Mouse (Mus musculus) liver, postnatal 0 days (tissue): ENCODE measurements around the gene Pex11a. TPM values are rescaled to one million over a fixed set of nuclear protein-coding genes. Genes with fewer than 3 reads are reported as not detected.

Experiments
- ATAC-seq: fragments of 200-750 bp; cut with Nextera tagmentation; 2 replicates; pipeline ENCODE4 v1.8.0; 2017; ENCODE audit warnings: mild to moderate bottlenecking, moderate library complexity
- DNase-seq: peaks from one replicate; pipeline ENCODE4 v3.0.0-alpha.2; 2016
- H3K27ac ChIP-seq: fragments of 300-500 bp; sonication (generic); 2 replicates; pipeline ENCODE4 v1.5.1; 2014; ENCODE audit warnings: antibody characterized with exemption, moderate library complexity, mild to moderate bottlenecking, low read depth
- H3K27me3 ChIP-seq: fragments of 300-500 bp; sonication (generic); 2 replicates; pipeline ENCODE4 v1.6.1; 2014; ENCODE audit warnings: low read length, control low read depth, mixed read lengths; ENCODE audit not compliant: insufficient read depth
- H3K36me3 ChIP-seq: fragments of 300-500 bp; sonication (generic); replicated peaks from 2 replicates; pipeline ENCODE4 v1.6.1; 2014; ENCODE audit warnings: mild to moderate bottlenecking, control low read depth, low read length, moderate library complexity, mixed read lengths; ENCODE audit not compliant: insufficient read depth
- H3K4me1 ChIP-seq: fragments of 300-500 bp; sonication (generic); 2 replicates; pipeline ENCODE4 v1.6.1; 2014; ENCODE audit warnings: antibody characterized with exemption, mild to moderate bottlenecking, control low read depth; ENCODE audit not compliant: insufficient read depth
- H3K4me2 ChIP-seq: fragments of 300-500 bp; sonication (generic); 2 replicates; pipeline ENCODE4 v1.6.1; 2014; ENCODE audit warnings: low read depth, mild to moderate bottlenecking, low read length, moderate library complexity, mixed read lengths
- H3K4me3 ChIP-seq: fragments of 300-500 bp; sonication (generic); 2 replicates; pipeline ENCODE4 v1.5.1; 2014; ENCODE audit warnings: low read depth, low read length
- H3K9ac ChIP-seq: fragments of 300-500 bp; sonication (generic); replicated peaks from 2 replicates; pipeline ENCODE4 v1.6.1; 2014; ENCODE audit warnings: mild to moderate bottlenecking, moderate library complexity
- H3K9me3 ChIP-seq: fragments of 300-500 bp; sonication (generic); 2 replicates; pipeline ENCODE4 v1.6.1; 2016; ENCODE audit warnings: mild to moderate bottlenecking, control low read depth, low read length, mixed read lengths
- CTCF ChIP-seq: sonication (generic); IDR thresholded peaks from 2 replicates; pipeline ENCODE4 v1.5.1; 2016; ENCODE audit warnings: antibody characterized with exemption, low read depth
- EP300 ChIP-seq: IDR thresholded peaks from 2 replicates; pipeline ENCODE4 v1.6.1; 2016; ENCODE audit warnings: antibody characterized with exemption, low read depth, mild to moderate bottlenecking
- WGBS: fragments of 180-500 bp; shearing (Covaris S2); extraction: QIAGEN DNeasy Blood & Tissue Kit; methylation state at CpG from one replicate; pipeline ENCODE4 v1.1.7; 2014; ENCODE audit not compliant: insufficient replicate concordance; 5-methylcytosine and 5-hydroxymethylcytosine counted together
- polyA plus RNA-seq: library from polyadenylated mRNA; unstranded; fragments of >200 nt; fragmentation: Nextera tagmentation; extraction: Ambion mirVana; gene quantifications from 2 replicates; pipeline ENCODE4 v1.2.1, GENCODE M21; 2015

The Pex11a gene
- polyA plus RNA-seq, 1 experiment from 2014 or later = 16.1 TPM

DNA sequence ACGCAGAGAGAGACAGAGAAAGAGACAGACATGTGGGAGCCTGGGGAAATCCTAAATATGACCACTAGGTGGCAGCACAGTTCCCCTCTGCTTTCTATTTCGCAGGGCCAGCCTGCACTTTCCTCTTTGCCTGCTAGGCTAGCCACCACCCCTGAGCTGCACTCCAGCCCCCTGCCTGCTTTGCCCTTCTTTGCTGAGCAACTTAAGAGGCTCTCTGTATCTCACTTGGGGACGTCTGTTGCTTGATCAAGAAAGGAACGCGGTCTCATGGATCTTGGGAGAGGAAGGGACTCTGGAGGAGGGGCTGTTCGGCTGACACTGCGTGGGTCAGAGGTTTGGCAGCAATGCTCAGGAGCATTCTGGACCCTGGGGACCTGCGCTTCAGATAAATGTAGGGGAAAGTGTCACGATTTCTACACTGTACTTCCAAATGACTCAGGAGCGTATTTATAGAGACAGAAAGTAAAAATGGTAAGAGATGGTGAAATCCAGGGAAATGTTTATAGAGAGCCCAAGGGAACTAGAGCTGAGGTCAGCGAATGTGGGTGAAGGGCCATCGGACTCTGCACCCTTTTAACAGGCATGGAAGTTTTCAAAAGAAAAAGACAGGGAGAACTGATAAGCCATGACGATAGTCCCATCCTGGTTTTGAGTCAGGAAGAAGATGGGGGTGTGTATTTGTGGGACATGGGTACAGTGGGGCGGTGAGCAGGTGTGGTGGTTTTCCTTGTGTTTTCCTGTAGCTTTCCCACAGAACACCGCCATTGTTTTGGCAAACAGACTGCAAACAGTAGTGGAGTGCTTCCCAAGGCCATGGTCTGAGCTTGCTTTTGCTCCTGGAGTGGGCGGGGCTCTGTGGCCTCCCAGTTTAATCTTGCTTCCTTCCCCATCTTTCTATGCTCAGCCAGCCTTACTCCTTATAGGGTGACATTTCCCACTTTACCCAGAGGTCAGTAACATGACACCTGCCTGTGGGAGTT is 38.0 kb upstream of the Pex11a start:
- peak overlapping the region; percentile 61 for H3K9ac ChIP-seq

DNA sequence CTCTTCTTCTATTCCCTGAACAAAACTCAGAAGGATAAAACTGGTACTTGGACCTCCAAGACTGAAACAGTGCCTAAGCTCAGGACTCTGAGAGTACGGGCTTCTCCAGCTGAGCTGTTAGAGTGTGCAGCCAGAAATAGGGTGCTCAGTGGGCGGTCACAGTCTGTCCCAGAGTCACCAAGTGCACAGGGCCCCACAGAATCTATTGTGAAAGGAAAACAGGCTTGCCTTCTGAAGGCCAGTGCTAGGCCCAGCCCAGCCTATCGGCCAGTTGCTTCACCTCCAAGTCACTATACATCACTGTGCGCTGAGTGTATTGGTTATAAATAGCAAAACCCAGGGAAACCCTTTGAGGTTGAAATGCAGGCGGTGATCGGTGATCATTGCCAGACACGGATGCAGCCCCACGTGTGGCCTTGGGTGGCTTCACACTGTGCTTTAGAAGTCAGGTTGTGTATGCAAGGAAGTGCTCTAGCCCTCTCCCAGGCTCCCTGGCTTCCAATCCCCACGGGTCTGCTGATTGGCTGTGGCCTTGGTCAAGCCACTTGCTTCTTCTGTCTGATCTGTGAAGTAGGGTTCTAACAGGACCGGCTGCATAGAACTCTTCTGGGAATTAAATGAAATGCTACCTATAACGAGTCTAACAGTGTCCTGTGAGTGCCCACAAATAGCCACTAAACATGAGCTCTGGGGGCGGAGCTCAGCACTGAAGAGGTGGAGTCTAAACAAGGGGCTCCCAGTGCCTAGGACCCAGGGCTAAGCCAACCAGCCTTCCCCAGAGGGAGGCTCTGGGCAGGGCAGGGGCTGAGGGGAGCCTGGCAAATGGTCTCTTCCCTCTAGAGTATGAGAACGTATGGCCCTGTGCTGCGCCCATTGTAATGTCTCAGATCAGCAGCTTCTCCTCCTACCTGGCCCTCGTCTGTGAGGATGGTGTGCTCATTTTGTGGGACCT is 28.9 kb upstream of the Pex11a start:
- no peak overlapping the region for H3K4me2 ChIP-seq
- TF ChIP-seq CTCF = no peak
- no peak for TF ChIP-seq EP300
- no peak overlapping the region for H3K9ac ChIP-seq
- no peaks in the 10 kb centered on the region for H3K36me3 ChIP-seq
- DNase-seq = no peak
- H3K27ac ChIP-seq = no peak overlapping the region
- no peak for ATAC-seq
- H3K27me3 ChIP-seq = no peaks in the 10 kb centered on the region
- H3K4me3 ChIP-seq = no peak overlapping the region
- no peaks in the 10 kb centered on the region for H3K4me1 ChIP-seq
- no peaks in the 10 kb centered on the region for H3K9me3 ChIP-seq
- 54% methylated on average over 15 of the region's 15 CpGs for WGBS

More for the DNA sequence above, 38.0 kb upstream of the Pex11a start:
- Histone ChIP-seq H3K4me3 (peak overlapping the region; percentile 45), H3K4me1 (no peaks in the 10 kb centered on the region), H3K27me3 (no peaks in the 10 kb centered on the region), H3K4me2 (peak overlapping the region; percentile 72), H3K36me3 (no peaks in the 10 kb centered on the region), H3K9me3 (no peaks in the 10 kb centered on the region), H3K27ac (peak overlapping the region; percentile 97)
- 14% methylated on average over 16 of the region's 16 CpGs for WGBS
- TF ChIP-seq EP300 (peak; percentile 47; the same call in 1 of the 2 replicates), CTCF (peak; percentile 95)
- peak; percentile 79 for DNase-seq
- peak; percentile 91 for ATAC-seq

DNA sequence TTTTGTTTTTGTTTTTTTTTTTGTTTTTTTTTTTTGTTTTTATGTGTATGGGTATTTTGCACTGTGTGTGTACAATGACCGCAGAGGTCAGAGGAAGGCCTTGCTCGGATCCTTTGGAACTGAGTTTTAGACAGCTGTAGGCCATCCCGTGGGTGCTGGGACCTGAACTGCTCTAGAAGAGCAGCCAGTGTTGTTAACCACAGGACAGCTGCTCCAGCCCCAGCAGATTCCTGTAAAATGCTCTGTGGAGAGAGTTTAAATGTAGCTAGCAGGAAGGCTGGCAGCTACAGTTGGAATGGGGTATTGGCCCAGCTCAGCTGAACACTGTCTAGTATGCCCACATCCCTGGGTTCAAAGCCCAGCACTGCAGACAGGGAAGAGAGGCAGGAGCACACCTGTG is 26.7 kb upstream of the Pex11a start:
- Histone ChIP-seq H3K9ac (no peak overlapping the region), H3K4me2 (no peak overlapping the region), H3K4me3 (no peak overlapping the region), H3K36me3 (no peaks in the 10 kb centered on the region), H3K27ac (no peak overlapping the region), H3K27me3 (no peaks in the 10 kb centered on the region), H3K4me1 (no peaks in the 10 kb centered on the region), H3K9me3 (no peaks in the 10 kb centered on the region)
- no peak for DNase-seq
- no peak for ATAC-seq
- TF ChIP-seq CTCF (no peak), EP300 (no peak)
- WGBS = 65% methylated on average over 3 of the region's 3 CpGs

DNA sequence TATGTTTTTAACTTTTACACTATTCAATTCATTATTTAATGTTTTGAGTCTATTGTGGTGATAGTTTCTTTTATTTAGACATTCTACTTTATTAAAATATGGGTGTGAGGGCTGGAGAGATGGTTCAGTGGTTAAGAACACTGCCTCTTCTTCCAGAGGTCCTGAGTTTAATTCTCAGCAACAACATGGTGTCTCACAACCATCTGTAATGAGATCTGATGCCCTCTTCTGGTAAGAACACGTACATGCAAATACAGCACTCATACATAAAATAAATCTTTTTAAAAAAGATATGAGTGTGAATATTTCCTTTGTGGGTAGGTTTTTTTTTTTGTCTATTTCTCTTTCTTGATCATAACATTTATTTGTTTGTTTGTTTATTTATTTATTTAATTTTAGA is 23.1 kb upstream of the Pex11a start:
- WGBS = 32% methylated on average over 1 of the region's 1 CpGs
- ATAC-seq = no peak
- TF ChIP-seq CTCF (peak; percentile 15; the same call in 1 of the 2 replicates), EP300 (no peak)

DNA sequence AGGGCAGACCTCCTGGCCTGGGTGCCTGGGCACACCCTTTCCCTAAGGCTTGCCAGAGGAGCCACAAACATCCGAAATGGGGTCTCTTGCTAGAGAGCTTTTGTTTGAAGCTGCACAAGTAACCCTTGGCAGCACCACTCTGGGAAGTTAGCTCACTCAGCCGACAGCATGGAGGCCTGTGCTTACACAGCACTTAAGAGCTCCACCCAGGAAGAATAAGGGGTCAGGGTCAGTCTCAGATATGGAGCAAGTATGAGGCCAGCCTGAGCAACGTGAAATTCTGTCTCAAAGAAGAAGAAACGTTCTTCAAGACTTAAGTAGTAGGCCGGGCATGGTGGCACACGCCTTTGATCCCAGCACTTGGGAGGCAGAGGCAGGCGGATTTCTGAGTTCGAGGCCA is 19.2 kb upstream of the Pex11a start:
- no peak for DNase-seq
- Histone ChIP-seq H3K4me1 (no peaks in the 10 kb centered on the region; the same call in 1 of the 2 replicates), H3K27me3 (no peaks in the 10 kb centered on the region), H3K4me2 (no peak overlapping the region), H3K27ac (no peak overlapping the region), H3K36me3 (no peaks in the 10 kb centered on the region), H3K4me3 (no peak overlapping the region), H3K9me3 (no peaks in the 10 kb centered on the region), H3K9ac (no peak overlapping the region)
- 66% methylated on average over 8 of the region's 8 CpGs for WGBS
- ATAC-seq = no peak
- TF ChIP-seq EP300 = no peak
- TF ChIP-seq CTCF = no peak

More for the DNA sequence above, 23.1 kb upstream of the Pex11a start:
- no peak for DNase-seq
- Histone ChIP-seq H3K36me3 (no peaks in the 10 kb centered on the region), H3K9ac (no peak overlapping the region), H3K4me1 (no peaks in the 10 kb centered on the region), H3K27me3 (no peaks in the 10 kb centered on the region), H3K27ac (no peak overlapping the region), H3K4me2 (no peak overlapping the region), H3K9me3 (no peaks in the 10 kb centered on the region), H3K4me3 (no peak overlapping the region)
